Mouse (Mus musculus) ZHBTc4 (cell line): Measurements from ENCODE around the gene Ifne.
A peak's percentile ranks its signal among the peaks of the same experiment; 100 is the strongest.
"Not testable (repeated sequence)": the region's sequence is repeated elsewhere in the genome, so short reads cannot be mapped to it uniquely, and the experiment has no call there.

ENCODE experiments used
- DNase-seq: peaks from one replicate; pipeline ENCODE4 v3.0.0-alpha.2; 2011; ENCODE audit warnings: low read depth, low spot score

Gene Ifne

DNA sequence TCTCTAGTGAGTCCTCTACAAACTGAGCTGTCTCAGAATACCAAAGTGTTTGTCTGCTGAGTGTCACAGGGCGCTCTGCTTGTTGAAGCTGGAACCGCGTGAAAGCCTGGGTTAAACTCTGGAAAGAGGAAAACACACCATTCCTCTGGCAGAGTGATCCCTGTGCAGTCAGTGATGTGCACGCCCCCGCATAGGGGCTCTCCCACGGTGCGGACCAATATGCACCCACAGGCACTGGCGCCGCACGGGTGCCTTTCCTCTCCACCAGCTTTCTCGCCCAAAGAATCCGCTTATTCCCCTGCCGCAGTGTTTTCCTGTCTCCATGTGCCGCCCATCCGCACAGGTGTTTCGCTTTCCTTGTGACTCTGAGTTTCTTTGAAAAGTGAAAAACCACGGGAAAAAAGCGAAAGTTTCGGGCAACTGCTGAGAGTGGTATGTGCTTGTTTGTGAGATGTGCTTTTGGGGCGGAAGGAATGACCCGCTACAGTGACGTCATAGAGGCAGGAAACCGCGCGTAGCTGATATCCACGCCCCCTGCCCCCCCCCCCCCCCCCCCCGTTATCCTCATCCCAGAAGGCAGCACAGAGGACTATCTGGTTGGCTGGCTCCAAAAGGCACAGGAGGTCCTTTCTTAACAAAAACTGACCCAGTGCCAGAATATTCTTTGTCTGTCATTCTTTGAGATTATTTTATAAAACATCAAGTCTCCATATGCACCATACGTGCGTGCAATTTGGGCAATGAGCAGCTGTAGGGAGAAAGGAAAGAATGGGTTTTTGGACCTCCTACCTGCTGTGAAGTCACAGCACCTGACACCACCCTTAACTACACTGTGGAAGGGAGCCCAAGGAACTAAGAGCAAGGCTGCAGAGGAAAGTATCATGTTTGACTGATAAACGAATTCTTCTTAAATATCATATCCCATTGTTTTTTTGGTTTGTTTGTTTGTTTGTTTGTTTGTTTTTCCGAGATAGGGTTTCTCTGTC is 11.8 kb downstream of the Ifne start:
- peak; percentile 32 for DNase-seq

DNA sequence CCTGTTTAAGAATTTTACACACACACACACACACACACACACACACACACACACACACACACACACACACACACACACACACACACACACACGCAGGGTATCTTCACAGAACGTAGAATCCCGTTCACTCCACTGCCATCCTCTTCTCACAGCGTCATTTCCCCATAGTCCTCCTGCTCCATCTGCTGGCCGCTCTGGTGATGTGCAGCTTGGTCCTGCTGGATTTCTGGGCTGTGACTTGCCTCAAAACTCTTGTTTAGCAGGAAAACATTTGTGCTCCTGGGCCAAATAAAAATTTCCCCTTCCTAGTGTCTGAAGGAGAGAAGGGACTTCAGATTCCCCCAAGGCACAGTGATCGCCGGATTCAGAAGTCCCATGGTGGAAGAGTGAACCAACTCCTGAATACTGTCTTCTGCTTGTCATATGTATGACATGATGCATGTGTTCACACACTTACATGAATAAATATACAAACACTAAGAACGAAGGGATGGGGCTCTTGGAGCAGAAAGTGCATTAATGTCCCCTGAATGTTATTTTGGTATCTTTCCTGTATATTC is 12.6 kb downstream of the Ifne start:
- DNase-seq: peak; percentile 79

DNA sequence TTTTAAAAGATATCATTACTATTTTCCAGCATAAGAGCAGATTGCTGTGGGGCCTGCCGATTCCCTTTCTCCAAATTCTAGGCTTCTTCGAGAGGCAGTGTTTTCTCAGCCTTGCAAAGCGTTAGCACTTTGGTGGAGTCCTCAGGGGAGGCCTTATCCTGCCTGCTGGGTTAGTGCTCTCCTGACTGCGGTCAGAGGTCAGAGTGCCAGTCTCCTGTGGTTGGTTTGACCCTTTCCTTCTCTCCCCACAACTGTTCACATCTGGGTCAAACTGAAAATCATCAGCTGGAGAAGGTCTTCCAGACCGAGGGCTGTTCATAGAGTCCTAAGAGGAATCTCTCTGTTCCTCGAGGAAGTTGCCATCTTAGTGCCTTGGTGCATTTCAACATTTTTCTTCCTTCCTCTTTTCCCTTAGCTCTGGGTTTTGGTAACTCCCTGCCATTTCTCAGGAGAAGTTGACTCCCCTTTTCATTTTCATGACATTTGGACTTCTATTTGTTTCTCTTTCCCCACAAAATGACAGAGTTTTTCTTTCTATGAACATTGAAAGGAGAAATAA is 14.9 kb downstream of the Ifne start:
- DNase-seq: no peak

DNA sequence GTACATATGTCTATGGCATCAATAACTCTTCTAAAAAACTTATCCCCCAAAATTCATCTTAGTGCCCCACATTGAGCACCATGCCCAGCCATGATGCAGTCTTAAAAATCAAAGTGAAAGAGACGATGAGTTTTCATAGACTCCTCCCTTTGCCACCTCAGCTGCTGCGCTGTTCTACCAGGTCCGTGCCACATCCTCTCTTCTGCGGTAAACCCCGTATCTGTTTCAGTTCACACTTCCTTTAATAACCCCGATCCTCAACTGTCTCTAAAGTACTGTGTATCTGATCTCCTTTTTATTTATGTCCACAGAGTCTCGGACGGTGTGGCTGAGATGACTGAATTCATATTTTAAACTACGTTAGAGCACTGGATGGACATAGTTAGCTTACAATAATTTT is 15.4 kb downstream of the Ifne start:
- DNase-seq: no peak

DNA sequence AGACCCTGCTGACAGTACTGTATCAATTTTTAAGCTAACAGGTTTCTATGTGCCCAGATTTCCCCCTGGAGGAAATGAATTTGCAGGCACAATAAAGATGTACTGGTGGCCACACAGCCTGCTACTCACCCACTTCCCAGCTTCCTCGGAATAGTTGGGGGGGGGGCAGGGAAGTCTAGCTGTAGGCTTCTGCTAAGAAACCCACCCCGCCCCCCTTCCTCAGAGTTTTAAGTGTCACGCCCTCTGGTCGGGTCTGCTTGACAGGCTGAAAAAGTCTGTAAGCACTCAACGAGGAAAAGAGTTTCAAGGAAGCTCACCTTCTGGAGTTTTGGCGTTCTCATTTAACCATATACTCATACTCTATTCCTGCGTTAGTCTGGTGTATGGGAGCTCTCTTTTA is 16.7 kb downstream of the Ifne start:
- DNase-seq: peak; percentile 72

DNA sequence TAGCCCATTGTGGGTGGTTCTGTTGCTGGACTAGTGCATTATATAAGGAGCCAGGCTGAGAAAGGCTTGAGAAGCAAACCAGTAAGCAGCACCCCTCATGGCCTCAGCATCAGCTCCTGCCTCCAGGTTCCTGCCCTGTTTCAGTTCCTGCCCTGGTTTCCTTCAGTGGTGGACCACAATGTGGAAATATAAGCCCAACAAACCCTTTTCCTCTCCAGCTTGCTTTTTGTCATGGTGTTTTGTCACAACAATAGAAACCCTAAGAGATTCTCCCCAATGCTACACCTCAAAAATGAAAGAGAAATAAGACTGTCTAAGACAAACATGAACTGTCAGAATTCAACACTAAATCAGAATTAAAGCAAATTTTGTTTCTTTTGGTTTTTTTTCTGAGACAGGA is 20.8 kb downstream of the Ifne start:
- no peak for DNase-seq

DNA sequence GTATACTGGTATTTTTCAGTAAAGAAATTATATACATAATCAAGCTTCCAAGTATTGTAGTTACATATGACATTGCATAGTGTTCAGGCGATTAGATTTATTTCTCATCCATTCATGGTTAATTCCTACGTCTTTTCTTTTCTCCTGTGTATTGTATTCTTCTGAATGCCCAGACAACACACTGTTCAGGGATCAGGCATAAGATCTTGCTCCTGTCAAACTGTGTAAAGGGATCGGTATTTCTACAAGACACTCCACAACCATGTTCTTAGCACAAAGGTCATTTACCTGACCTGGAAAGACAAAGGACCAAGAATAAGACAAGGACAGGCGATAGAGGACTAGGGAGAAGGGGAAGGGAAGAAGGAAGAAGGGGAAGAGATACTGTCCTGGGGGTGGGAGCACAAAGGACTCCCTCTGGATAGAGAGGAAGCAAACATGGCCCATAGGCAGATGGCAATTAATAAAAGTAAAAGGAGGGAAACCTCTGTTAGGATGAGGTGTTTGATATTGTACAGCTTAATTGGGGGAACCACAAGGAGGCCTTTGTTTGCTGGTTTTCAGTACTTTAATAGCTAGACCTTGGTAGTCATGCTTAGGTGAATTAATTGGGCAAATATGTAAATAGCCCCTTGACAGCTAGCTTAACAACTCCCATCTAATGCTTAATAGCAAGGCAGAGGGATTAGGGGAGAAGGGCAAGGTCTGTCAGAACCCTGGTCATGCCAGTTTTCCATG is 28.8 kb downstream of the Ifne start:
- DNase-seq: no peak

DNA sequence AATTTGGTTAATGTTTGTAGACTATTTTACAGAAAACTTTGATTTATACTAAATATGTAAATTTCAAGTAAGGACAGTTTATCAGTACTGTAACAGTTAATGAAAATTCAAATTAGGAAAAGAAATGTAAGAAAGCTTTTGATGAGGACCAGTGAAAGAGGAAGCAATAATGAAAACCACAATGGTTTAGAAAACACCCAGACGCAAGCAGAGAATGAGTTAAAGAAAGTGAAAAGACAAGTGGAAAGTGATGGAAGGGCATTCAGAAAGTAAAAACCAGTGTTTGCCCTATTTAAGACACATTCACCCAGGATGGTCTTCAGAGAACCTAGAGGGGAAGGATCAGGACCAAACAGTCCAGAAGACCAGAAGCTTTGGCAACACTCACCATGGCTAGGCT is 30.3 kb downstream of the Ifne start, which contains the start of gene Ifna1:
TSS of gene Ifna1 (plus strand) at position 390 of the 400 bp plus-strand sequence.
- no peak for DNase-seq

DNA sequence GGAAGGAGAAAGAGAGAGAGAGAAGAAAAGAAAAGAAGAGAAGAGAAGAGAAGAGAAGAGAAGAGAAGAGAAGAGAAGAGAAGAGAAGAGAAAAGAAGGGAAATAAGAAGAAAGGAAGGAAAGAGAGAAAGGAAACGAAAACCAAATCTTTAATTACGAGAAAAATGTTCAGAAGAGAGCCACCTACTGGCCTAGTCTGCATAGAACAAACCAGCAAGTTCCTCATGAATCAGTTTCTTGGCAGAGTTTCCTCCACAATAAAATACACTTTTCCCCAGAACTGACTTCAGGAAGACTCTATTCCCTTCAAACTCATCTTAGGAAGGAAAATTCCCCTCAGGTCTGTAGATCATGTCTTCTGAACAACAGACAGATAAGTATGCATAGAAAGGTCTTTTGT is 34.7 kb downstream of the Ifne start:
- DNase-seq: no peak

DNA sequence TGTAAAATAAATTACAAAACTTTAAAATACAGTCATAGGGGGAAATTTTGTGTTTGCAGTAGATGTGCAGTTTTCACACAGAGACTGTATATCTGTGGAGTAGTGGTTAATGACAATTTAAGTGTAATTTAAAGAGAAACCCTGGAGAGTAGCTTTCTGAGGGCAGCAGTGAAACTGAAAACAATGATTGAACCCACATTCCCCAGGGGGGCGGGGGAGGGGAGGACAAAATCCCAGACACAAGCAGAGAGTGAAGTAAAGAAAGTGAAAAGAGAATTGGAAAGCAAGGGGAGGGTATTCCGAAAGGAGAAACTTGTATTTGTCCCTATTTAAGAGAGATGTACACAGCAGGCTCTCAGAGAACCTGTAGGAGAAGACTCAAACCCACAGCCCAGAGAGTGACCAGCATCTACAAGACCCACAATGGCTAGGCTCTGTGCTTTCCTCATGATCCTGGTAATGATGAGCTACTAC is 38.5 kb downstream of the Ifne start, which contains the start of gene Ifna4:
TSS of gene Ifna4 (plus strand) at position 424 of the 474 bp plus-strand sequence.
- DNase-seq: no peak

DNA sequence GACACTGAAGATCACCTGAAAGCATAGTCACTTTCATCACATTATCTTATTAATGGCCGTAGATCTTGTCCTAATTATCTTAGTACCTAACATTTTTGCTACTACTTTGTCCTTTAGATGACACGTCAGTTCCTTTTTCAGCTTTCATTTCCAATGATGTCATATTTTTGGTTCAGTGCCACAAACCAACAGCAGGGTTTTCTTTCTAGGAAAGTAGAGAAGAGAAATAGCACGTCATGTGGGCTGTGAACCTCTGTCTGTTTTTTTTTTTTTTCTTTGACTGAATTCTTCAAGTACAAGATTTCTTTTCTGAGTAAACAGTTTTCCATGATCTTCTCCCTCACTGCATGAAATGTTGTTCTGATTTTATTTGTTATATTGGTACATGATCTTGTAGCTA is 39.9 kb downstream of the Ifne start:
- DNase-seq: no peak

DNA sequence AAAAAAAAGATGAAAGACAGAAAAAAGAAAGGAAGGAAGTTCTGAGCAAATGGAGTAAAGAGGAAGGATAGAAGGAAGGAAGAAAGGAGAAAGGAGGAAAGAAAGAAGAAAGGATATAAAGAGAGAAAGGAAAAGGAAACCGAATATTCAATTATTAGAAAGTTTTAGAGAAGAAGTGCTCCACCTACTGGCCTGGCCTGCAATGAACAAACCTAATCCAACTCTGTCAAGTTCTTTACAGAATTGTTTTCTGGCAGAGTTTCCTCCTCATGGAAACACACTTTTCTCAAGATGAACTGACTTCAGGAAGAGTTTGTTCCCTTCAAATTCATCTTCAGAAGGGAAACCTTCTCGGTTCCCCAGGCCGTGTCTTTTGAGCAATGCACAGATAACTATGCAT is 41.2 kb downstream of the Ifne start:
- peak; percentile 10 for DNase-seq

DNA sequence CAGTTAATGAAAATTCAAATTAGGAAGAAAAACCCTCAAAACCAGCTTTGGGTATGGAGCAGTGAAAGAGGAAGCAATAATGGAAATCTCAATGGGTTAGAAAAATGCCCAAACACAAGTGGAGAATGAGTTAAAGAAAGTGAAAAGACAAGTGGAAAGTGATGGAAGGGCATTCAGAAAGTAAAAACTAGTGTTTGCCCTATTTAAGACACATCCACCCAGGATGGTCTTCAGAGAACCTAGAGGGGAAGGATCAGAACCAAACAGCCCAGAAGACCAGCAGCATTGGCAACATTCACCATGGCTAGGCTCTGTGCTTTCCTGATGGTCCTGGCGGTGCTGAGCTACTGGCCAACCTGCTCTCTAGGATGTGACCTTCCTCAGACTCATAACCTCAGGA is 44.8 kb downstream of the Ifne start, which contains the start of gene Ifna5:
TSS of gene Ifna5 (plus strand) at position 301 of the 400 bp plus-strand sequence.
- DNase-seq: not testable (repeated sequence)

DNA sequence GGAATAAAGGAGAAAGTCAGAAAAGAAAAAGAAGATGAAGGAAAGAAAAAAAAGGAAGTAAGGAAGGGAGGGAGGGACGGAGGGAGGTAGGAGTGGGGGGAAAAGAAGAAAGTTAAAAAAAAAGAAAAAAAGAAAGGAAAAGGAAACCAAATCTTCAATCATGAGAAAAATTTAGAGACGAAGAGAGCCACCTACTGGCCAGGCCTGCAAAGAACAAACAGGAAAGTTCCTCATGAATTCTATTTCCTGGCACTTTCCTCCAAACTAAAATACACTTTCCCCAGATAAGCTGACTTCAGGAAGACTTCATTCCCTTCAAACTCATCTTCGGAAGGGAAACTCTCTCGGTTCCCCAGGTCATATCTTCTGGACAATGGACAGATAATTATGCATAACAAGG is 49.5 kb downstream of the Ifne start:
- peak; percentile 18 for DNase-seq
